Mouse (Mus musculus) lung, adult 2 months (tissue): ENCODE data around the gene Kif26b.
A peak's percentile ranks its signal among the peaks of the same experiment; 100 is the strongest.

Experiments used
- CTCF ChIP-seq: fragments of 200-500 bp; IDR thresholded peaks from 2 replicates; pipeline ENCODE4 v1.5.1; 2011; ENCODE audit warnings: mild to moderate bottlenecking, low read length, control low read depth; ENCODE audit not compliant: insufficient read depth
- POLR2A ChIP-seq: fragments of 200-500 bp; IDR thresholded peaks from 2 replicates; pipeline ENCODE4 v1.6.1; 2011; ENCODE audit warnings: low read depth, mild to moderate bottlenecking, control low read depth, low read length, borderline replicate concordance; ENCODE audit errors: extremely low read depth

DNA sequence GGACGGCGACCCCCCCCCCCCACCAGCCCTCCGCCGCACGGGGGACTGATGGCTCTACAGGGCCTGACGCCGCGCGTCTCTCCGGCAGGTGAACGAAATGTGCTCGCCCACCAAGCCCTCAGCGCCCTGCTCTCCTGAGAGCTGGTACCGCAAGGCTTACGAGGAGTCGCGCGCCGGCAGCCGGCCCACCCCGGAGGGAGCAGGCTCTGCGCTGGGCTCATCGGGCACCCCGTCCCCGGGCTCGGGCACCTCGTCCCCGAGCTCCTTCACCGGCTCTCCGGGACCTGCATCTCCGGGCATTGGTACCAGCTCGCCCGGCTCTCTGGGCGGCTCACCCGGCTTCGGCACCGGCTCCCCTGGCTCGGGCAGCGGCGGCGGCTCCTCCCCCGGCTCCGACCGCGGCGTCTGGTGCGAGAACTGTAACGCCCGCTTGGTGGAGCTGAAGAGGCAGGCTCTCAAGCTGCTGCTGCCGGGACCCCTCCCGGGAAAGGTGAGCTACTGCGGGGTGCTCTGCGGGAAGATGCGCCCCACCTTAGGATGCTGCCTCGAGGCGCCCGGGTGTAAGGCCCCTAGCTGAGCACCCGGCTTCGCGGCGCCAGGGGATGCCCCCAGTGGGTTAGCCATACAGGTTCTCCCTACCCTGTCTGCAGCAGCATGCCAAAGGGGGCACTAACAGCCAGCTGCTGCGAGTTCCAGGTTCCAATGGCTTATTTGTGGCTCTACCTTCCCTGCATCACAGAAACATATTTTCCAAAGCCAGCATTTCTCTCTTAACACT lies 1.6 kb downstream of the Kif26b start:
- no peak for TF ChIP-seq POLR2A
- peak; percentile 19; the same call in 1 of the 2 replicates for TF ChIP-seq CTCF
